Mouse (Mus musculus): ENCODE measurements around the gene Dnaja4. TPM values are rescaled to one million over a fixed set of nuclear protein-coding genes. Genes with fewer than 3 reads are reported as not detected.

Dnaja4 gene
- total and polyA plus RNA-seq, 3 experiments, result 0.16 to 18.6 TPM; not detected in 1

GRCm38 (mm10) chr9:54661605-54662377 is 36.9 kb upstream of the Dnaja4 start, which contains the start of gene Acsbg1:
Gene Acsbg1 (minus strand): TSS chr9:54661870.
- DNase-seq (ENCODE audit: low spot score) (no peak), ATAC-seq (ENCODE audit: extremely low read depth, insufficient number of reproducible peaks, low FRiP score, poor library complexity, severe bottlenecking) (no peak)
- Histone ChIP-seq H3K4me3 (ENCODE audit: low read depth, low read length) (no peak within 1 kb of the TSS), H3K9me3 (replicated peaks) (no peaks in the 10 kb centered on the region), H3K4me1 (ENCODE audit: insufficient read depth, low read depth, low read length) (no peaks in the 10 kb centered on the region), H3K27me3 (ENCODE audit: insufficient read depth, low read length) (peaks cover 10% of the 10 kb centered on the region), H3K36me3 (replicated peaks) (no peaks in the 10 kb centered on the region)
- TF ChIP-seq CTCF (IDR thresholded peaks at IDR 0.05; ENCODE audit: low read depth, low read length) (no peak), GATA2 (IDR thresholded peaks at IDR 0.05; ENCODE audit: borderline replicate concordance, low read depth, low read length) (no peak), TAL1 (conservative IDR thresholded peaks at IDR 0.05; ENCODE audit: low read depth, low read length) (no peak), GATA1 (IDR thresholded peaks at IDR 0.05; ENCODE audit: borderline replicate concordance, low read length) (no peak), POLR2AphosphoS5 (IDR thresholded peaks at IDR 0.05; ENCODE audit: insufficient replicate concordance, low read depth, low read length) (no peak)

DNA sequence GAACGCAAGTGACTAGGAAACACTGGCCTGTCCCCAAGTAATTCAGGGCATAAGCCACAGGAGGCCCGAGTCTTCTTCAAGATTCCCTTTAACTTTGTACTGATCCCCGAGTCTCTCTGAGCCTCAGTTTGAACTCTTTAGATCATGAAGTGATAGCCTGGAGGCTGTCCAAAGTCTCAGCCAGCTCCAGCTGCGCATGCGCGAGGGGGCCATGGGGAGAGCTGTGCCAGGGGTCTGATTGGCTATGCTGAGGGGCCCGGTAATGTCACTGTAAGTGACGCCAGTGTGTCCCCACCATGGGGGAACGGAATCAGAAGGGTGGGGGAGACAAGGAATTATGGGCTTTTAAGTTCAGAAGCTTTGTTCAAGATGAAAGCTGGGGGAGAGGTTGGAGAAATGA is 34.3 kb upstream of the Dnaja4 start:
- no peaks in the 10 kb centered on the region for H3K36me3 ChIP-seq (replicated peaks)
- peaks cover 7% of the 10 kb centered on the region for H3K27me3 ChIP-seq (ENCODE audit: insufficient read depth, low read length)
- TF ChIP-seq GATA2 (IDR thresholded peaks at IDR 0.05; ENCODE audit: borderline replicate concordance, low read depth, low read length) (no peak), CTCF (IDR thresholded peaks at IDR 0.05; ENCODE audit: low read depth, low read length) (no peak), TAL1 (conservative IDR thresholded peaks at IDR 0.05; ENCODE audit: low read depth, low read length) (no peak), GATA1 (IDR thresholded peaks at IDR 0.05; ENCODE audit: borderline replicate concordance, low read length) (no peak), POLR2AphosphoS5 (IDR thresholded peaks at IDR 0.05; ENCODE audit: insufficient replicate concordance, low read depth, low read length) (no peak)
- H3K4me1 ChIP-seq (ENCODE audit: insufficient read depth, low read depth, low read length), result no peaks in the 10 kb centered on the region
- DNase-seq (ENCODE audit: low spot score), result no peak
- no peak overlapping the region for H3K4me3 ChIP-seq (ENCODE audit: low read depth, low read length)
- H3K9me3 ChIP-seq (replicated peaks), result no peaks in the 10 kb centered on the region
- no peak for ATAC-seq (ENCODE audit: extremely low read depth, insufficient number of reproducible peaks, low FRiP score, poor library complexity, severe bottlenecking)

DNA sequence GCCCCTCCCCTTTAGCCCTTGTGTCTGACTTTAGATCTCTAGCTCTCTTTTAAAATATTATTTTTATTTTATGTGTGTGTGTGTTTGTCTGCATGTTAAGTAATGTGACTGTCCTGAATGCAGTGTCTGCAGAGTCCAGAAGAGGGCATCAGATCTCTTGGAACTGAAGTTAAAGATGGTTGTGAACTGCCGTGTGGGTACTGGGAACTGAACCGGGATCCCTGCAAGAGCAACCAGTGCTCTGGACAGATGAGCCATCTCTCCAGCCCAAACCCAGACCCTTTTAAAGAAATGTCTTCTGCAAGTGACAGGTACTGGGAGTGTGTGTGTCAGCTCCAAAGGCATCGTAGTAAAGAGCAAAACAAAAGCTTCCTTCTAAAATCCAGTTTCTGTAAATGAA is 32.6 kb upstream of the Dnaja4 start:
- ATAC-seq (ENCODE audit: extremely low read depth, insufficient number of reproducible peaks, low FRiP score, poor library complexity, severe bottlenecking) (no peak), DNase-seq (ENCODE audit: low spot score) (no peak)
- Histone ChIP-seq H3K4me3 (ENCODE audit: low read depth, low read length) (no peak overlapping the region), H3K4me1 (ENCODE audit: insufficient read depth, low read depth, low read length) (no peaks in the 10 kb centered on the region), H3K27me3 (ENCODE audit: insufficient read depth, low read length) (no peaks in the 10 kb centered on the region; the same call in none of the 2 replicates), H3K36me3 (replicated peaks) (no peaks in the 10 kb centered on the region), H3K9me3 (replicated peaks) (no peaks in the 10 kb centered on the region)
- TF ChIP-seq POLR2AphosphoS5 (IDR thresholded peaks at IDR 0.05; ENCODE audit: insufficient replicate concordance, low read depth, low read length) (no peak), GATA1 (IDR thresholded peaks at IDR 0.05; ENCODE audit: borderline replicate concordance, low read length) (no peak), CTCF (IDR thresholded peaks at IDR 0.05; ENCODE audit: low read depth, low read length) (no peak), TAL1 (conservative IDR thresholded peaks at IDR 0.05; ENCODE audit: low read depth, low read length) (no peak), GATA2 (IDR thresholded peaks at IDR 0.05; ENCODE audit: borderline replicate concordance, low read depth, low read length) (no peak)

DNA sequence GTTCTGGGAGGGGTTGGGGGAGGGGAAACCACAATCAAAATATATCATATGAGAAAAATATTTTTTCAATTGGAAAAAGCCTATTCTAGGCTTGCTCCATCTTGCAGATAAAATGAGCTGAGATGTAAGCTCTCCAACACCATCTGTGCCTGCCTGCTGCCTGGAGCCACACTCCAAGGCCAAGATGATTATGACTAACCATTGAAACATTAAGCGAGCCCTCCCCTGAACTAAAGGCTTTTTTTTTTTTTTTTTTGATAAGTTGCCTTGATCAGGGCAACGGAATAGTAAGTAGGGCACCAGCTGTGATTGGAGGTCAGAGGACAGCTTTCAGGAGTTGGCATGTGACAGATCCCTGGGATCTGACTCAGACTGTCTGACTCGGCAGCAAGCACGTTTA is 30.2 kb upstream of the Dnaja4 start:
- ATAC-seq (ENCODE audit: extremely low read depth, insufficient number of reproducible peaks, low FRiP score, poor library complexity, severe bottlenecking), result no peak
- H3K4me3 ChIP-seq (ENCODE audit: low read depth, low read length), result no peak overlapping the region
- no peaks in the 10 kb centered on the region for H3K4me1 ChIP-seq (ENCODE audit: insufficient read depth, low read depth, low read length)
- no peak for TF ChIP-seq CTCF (IDR thresholded peaks at IDR 0.05; ENCODE audit: low read depth, low read length)
- no peak for TF ChIP-seq GATA2 (IDR thresholded peaks at IDR 0.05; ENCODE audit: borderline replicate concordance, low read depth, low read length)
- no peak for TF ChIP-seq GATA1 (IDR thresholded peaks at IDR 0.05; ENCODE audit: borderline replicate concordance, low read length)
- no peak for TF ChIP-seq TAL1 (conservative IDR thresholded peaks at IDR 0.05; ENCODE audit: low read depth, low read length)
- no peak for TF ChIP-seq POLR2AphosphoS5 (IDR thresholded peaks at IDR 0.05; ENCODE audit: insufficient replicate concordance, low read depth, low read length)
- no peak for DNase-seq (ENCODE audit: low spot score)
- no peaks in the 10 kb centered on the region for H3K9me3 ChIP-seq (replicated peaks)
- H3K27me3 ChIP-seq (ENCODE audit: insufficient read depth, low read length), result peaks cover 2% of the 10 kb centered on the region; the same call in 1 of the 2 replicates
- H3K36me3 ChIP-seq (replicated peaks), result no peaks in the 10 kb centered on the region

DNA sequence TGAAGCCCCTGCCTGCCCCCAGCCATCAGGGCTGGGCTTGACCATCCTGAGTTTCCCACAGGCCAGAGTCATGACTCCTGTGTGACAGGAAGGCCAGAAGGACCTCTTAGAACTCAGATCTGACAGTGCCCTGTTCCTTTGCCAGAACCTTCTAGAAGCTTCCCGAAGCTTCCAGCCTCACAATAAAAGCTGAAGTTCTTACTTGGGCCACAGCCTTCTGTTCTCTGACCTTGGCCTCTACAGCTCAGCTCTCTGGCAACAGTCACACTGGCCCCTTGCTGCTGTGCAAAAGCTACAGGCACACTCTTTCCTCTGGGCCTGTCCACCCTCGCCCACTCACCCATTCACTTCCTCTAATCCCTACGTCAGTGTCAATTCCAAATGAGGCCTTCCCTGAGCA is 26.7 kb upstream of the Dnaja4 start:
- no peak for ATAC-seq (ENCODE audit: extremely low read depth, insufficient number of reproducible peaks, low FRiP score, poor library complexity, severe bottlenecking)
- no peak for DNase-seq (ENCODE audit: low spot score)
- H3K36me3 ChIP-seq (replicated peaks), result no peaks in the 10 kb centered on the region
- H3K4me1 ChIP-seq (ENCODE audit: insufficient read depth, low read depth, low read length), result peaks cover 4% of the 10 kb centered on the region
- no peaks in the 10 kb centered on the region for H3K9me3 ChIP-seq (replicated peaks)
- H3K4me3 ChIP-seq (ENCODE audit: low read depth, low read length), result no peak overlapping the region
- TF ChIP-seq TAL1 (conservative IDR thresholded peaks at IDR 0.05; ENCODE audit: low read depth, low read length) (no peak), POLR2AphosphoS5 (IDR thresholded peaks at IDR 0.05; ENCODE audit: insufficient replicate concordance, low read depth, low read length) (no peak), GATA2 (IDR thresholded peaks at IDR 0.05; ENCODE audit: borderline replicate concordance, low read depth, low read length) (no peak), CTCF (IDR thresholded peaks at IDR 0.05; ENCODE audit: low read depth, low read length) (no peak), GATA1 (IDR thresholded peaks at IDR 0.05; ENCODE audit: borderline replicate concordance, low read length) (no peak)
- peaks cover 10% of the 10 kb centered on the region for H3K27me3 ChIP-seq (ENCODE audit: insufficient read depth, low read length)

DNA sequence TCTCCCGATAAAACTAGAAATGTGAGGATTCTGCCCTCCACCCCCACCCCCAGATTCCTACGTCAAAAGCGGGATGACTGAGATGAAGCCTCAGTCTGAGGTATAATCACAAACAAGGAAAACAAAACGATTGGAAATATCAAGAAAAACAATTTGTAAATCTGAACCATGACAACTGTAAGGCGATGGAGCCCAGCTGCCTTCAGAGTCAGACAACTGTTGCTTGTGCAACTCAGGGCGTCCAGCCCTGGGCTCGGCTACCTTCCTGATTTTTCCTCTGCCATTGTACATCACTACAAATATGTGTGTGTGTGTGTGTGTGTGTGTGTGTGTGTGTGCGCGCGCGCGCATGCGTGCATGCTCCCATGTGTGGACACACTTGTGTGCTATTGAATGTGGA is 24.8 kb upstream of the Dnaja4 start:
- DNase-seq (ENCODE audit: low spot score) (no peak), ATAC-seq (ENCODE audit: extremely low read depth, insufficient number of reproducible peaks, low FRiP score, poor library complexity, severe bottlenecking) (no peak)
- Histone ChIP-seq H3K9me3 (replicated peaks) (no peaks in the 10 kb centered on the region), H3K36me3 (replicated peaks) (no peaks in the 10 kb centered on the region), H3K4me3 (ENCODE audit: low read depth, low read length) (no peak overlapping the region), H3K4me1 (ENCODE audit: insufficient read depth, low read depth, low read length) (peaks cover 4% of the 10 kb centered on the region), H3K27me3 (ENCODE audit: insufficient read depth, low read length) (peaks cover 17% of the 10 kb centered on the region)
- TF ChIP-seq CTCF (IDR thresholded peaks at IDR 0.05; ENCODE audit: low read depth, low read length), result no peak
- TF ChIP-seq TAL1 (conservative IDR thresholded peaks at IDR 0.05; ENCODE audit: low read depth, low read length), result no peak
- no peak for TF ChIP-seq GATA1 (IDR thresholded peaks at IDR 0.05; ENCODE audit: borderline replicate concordance, low read length)
- TF ChIP-seq GATA2 (IDR thresholded peaks at IDR 0.05; ENCODE audit: borderline replicate concordance, low read depth, low read length), result no peak
- no peak for TF ChIP-seq POLR2AphosphoS5 (IDR thresholded peaks at IDR 0.05; ENCODE audit: insufficient replicate concordance, low read depth, low read length)

All from G1E (cell line).